Mouse (Mus musculus): Measurements from ENCODE around the gene Hspb1.

Gene Hspb1

DNA sequence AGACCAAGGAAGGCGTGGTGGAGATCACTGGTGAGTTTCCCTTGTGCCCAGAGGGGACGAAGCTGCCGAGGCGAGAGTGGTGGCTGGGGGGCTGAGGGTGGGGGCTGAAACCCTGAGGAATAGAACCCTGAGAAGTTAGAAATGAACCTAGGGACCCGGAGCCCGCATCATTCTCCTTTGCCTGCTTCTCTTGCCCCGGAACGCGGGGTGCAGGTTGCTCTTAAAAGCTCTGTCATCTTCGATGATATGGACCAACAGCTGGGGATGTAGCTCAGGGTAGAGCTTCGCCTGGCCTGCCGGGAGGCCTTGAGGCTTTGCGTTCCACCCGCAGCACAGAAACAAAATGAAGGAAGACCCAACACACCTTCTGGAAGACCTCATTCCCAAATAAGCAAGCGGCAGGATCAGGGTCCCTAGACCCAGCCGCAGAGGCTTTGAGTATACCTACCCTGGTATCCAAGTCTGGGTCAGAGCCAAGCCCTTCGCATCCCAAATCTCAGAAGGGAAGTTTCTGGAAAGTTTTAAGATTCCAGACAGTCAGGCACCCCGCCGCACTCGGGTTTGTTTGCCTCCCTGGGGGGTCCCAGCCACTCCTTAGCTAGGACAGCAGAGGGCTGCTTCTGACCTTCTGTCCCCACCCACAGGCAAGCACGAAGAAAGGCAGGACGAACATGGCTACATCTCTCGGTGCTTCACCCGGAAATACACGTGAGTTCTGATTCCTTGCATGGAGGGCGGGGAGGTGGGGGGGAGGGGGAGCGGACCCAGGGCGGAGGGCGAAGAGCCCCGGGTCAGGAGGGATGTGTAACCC is 891 bp downstream of the Hspb1 start:
- DNase-seq = no peak

DNA sequence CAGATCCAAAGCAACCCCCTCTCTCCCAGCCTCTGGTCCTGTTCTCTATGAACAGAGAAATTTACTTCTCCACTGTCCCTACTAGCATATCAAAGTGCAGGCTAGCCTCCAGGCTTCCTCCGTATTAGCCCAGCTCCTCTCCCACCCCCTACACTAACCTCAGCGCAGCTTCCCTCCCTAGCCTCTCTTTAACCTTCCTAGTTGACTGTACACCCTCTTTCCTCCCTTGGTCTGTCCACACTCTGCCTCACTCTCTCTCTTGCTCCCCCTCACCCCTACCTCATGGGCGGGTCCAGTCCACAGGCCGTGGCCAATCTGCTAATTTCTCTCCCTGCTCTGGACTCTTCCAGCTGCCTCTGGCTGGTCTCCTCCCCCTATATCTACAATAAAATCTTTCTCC is 2.6 kb downstream of the Hspb1 start:
- DNase-seq = no peak

DNA sequence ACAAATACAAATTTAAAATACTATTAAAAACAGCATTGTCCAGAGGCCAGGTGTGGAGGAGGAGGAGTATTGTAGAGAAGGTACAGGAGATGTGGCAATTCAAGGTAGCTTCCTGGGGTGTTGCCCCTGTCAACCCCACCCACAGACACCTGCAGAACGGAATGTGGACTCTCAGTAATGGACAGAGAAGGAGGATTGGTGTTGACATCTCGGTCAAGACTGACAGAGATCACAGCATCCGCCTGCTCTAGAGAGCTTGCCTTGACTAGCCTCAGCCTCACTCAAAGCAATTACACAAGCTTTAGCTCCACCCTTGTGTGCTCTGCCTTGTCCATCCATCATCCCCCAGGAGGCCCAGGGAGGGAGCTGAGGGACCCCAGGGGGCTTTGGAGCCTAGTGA is 3.2 kb downstream of the Hspb1 start:
- DNase-seq = no peak

DNA sequence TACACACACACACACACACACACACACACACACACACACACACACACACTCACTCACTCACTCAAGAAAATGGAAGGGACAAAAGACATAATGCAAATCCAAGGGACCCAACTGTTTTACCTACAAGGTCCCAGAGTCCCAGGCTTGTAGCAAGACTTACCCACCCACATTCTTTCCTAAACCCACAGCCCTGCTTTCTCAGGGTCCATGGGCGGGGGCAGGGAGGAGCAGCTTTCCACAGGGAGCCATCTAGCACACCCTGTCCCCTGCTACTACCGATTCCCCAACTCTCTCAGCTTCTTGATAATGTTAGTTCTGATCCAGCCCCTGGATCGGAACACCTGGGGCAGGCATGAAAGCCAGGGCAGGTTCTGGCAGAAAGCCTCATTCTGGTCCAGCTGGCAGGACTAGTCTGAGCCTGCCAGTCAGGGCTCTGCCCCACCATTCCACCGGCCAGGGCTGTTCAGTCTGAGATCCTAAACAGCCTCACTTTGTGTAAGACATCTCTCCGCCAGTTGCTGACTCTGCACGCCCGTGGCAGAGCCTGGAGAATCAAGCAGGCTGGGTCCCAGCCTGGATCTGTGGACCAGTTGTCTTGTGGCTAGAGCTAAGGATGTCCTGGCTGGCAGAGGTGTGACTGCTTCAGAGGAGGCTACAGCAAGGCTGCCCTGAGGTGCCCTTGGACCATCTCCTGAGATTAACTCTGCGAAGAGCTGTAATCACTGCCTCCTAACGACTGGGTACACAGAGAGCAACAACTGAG is 5.1 kb downstream of the Hspb1 start:
- no peak for DNase-seq

DNA sequence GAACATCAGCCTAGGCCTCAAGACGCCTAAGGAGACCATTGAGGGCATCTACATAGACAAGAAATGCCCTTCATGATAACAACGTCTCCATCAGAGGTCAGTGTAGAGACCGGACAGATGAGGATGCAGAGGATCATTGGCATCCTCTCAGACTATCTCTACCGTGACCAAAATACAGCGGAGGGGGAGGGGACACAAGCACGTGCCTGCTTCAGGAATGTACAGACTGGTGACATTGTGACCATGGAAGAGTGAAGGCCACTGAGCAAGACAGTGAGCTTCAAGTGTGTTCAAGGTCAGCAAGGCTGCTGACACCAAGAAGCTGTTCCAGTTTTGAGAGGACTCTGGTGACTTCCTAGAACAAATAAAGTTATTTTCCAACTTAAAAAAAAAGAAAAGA is 7.2 kb downstream of the Hspb1 start:
- no peak for DNase-seq

DNA sequence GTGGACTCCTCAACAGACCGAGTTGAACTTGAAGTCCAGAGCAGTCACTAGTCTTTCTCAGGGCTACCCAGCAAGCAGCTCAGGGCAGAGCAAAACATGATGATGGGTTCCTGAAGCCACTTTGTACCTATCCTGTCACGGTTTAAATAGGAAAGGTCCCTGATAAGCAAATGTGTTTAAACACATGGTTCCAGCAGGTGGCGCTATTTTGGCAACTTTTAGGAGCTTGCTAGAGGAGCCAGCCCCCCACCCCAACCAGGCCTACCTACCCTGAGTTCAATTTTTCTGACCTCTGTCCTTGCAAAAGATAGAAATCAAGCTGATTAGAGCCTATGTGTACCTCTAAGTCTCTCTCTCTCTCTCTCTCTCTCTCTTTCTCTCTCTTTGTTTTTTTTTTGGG is 10.3 kb downstream of the Hspb1 start:
- DNase-seq = peak; percentile 77

DNA sequence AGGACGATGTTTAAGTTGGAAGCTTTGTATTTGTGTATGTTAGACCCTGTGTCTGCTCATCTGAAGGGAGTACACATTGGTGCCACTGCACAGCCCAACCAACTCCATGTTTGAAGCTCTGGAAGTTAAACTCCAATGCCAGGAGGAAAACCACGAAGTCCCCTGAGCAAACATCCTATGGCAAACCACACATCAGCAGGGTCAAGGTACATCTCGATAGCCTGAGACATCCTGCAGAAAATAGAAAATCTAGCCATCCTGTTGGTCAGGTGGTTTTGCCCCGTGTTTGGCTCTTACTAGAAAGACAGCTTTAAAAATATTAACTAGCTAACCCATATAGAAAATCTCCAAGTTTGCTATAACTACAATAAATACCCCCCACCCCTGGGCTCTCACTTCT is 11.3 kb downstream of the Hspb1 start:
- DNase-seq = no peak

DNA sequence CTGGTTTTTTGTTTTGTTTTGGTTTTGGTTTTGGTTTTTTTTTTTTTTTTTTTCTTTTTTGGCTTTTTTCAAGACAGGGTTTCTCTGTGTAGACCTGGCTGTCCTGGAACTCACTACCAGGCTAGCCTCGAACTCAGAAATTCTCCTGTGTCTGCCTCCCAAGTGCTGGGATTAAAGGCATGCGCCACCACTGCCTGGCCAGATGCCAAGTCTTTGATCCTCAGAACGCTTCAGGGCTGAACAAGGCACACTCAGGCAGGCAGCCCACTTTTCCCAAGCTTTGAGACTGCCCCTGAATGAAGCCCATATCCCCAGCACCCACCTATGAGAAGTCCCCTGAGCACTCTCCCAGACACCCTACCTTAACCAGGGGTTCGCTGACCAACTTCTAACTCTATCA is 12.1 kb downstream of the Hspb1 start:
- DNase-seq = no peak

DNA sequence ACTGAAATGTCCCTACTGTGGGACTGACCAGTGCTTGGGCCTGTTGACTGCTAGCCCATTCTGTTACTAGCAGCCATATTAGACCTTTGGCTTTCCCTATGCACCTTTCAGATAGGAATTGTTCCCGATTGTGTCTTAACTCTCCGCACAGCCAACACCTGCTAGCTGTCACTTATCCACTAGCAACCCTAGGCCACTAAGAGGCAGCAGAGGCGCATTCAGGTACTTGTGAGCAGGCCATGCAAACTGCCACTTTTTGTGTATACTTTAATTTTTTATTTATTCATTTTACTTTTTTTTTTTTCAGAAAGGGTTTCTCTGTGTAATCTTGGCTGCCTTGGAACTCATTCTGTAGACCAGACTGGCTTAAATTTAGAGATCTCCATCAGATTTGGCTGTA is 13.0 kb downstream of the Hspb1 start:
- no peak for DNase-seq

DNA sequence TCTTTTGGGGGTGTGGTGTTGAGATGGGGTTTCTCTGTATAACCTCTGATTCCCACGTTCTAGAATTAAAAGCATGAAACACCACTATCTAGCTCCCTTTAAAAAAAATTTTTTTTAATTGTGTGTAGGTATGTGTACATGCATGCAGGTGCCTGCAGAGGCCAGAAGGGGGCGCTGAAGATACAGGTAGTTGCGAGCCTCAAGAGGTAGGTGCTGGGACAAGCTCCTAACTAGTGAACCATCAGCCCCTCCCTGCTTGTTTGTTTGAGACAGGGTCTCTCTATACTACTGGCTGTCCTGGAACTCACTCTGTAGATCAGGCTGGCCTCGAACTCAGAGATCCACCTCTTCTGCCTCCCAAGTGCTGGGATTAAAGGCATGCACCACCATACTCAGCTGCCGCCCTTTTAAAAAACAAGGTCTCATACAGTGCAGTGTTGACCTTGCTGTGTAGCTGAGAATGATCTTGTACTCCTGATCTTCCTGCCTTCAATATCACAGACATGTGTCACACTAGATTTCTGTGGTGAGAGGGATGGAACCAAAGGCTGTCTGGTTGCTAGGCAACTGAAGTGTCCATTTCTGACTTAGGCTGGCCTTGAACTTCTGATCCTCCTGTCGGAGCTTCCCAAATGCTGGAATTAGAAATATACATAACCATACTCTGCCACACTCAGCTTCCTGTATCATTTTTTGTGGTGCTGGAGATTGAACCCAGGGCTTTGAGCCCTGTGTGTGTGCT is 13.8 kb downstream of the Hspb1 start:
- no peak for DNase-seq

DNA sequence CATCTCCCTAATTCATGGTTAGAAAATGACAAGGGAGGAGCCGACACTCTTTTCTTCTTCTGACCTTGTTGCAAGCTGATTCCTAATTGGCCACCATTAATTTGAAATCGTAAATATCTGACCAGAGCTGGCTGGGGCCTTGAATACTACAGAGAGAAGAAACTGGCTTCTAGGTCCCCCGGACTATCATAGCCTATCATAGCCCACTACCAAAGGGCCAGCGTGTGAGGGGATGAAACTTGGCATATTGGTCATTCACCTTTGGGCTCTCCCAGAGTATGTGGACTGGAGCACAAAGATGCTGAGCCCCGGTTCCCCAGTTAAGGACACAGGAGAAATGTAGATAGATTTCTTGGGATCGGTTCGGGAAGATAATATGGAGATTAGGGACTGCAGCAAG is 15.3 kb downstream of the Hspb1 start:
- DNase-seq = no peak

DNA sequence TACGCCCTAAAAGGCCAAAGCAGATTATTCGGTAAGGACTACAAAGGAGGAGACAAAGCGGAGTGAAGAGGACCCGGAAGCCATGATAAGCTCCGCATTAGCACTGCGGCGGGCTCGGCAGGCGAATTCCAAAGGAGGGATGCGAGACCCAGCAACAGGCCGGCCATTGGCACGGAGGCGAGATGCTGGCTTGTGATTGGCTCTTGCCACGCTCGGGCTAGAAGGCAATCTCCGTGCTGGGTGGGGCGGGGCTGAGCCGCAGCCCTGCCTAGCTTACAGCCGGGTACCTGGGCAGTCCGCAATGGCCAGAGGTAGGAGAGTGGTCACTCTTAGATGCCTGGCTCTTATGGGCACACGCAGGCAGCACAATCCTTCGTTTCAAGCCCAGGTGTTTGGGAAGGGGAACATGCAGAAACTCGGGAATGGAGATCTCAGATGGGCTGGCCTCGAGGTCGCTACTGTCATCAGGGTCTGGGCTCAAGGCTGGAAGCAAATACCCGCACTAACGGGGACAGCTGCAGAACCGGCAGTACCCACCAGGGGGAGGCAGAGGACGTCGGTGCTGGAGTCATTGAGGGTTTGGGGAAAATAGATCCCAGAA is 15.9 kb downstream of the Hspb1 start:
- DNase-seq = peak; percentile 95

DNA sequence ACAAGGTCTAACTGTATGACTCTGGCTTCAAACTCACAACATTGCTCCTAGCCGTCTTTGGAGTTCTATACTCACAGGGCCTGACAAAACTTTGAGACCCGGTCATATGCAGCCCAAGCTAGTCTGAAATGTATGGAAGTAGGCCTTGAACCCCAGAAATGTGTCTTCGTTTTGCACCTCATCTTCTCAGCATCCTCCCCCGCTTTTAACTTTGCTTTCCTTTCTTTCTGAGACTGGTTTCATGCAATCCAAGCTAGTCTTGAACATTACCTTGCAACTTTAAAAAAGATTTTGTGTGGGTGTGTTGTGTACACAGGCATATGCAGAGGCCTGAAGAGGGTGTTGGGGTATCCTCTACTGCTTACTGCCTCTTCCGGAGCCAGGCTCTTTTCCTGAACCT is 16.5 kb downstream of the Hspb1 start:
- no peak for DNase-seq

DNA sequence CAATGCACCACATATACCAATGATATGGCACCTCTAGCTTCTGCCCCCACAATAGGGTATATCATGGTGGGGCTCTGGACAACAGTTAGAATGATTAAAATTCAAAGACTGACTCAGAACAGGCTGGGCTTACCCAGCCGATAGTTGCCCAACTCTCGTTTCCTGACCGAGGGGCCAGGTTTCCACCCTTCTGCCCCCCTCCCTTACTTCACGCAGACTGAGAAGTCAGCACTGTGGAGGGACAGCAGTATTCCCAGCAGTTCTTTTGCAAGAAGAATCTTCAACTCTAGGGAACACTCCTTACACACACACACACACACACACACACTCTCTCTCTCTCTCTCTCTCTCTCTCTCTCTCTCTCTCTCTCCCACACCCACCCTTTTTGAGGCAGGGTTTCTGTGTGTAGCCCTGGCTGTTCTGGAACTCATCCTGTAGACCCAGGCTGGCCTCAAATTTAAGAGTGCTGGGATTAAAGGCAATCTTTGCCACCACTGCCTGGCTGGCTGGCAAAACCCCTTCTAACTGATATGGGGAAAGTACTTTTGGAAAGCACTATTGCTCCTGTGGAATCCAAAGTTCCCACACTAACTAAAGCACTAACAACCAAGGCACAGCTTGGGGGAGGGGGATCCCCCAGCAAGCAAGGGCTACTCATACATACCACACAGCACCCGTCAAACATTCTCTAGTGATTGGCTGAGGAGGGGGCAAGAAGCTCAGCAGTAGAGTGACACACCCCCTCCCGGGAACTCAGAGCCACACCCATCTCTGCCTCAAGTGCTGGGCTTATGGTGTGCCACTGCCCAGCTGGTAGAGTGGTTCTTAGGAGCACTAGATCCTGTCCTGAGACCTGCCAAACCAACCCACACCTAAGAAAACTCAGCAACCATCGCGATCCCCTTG is 17.9 kb downstream of the Hspb1 start:
- no peak for DNase-seq

DNA sequence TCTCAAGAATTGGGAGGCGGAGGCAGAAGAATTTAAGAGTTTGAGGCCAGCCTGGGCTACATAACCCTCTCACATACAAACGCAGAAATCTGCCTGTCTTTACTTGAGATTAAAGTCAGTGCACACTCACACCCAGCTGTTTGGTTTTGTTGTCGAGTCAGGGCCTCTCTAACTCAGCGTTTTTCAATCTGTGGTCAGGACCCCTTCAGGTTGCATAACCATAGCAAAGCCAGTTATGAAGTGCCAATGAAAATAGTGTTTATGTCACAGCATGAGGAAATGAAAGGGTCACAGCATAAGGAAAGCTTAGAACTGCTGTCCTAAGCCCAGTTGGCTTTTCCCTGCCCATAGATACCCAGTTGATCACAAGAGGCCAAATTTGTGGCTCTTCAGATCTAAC is 19.1 kb downstream of the Hspb1 start:
- no peak for DNase-seq

DNA sequence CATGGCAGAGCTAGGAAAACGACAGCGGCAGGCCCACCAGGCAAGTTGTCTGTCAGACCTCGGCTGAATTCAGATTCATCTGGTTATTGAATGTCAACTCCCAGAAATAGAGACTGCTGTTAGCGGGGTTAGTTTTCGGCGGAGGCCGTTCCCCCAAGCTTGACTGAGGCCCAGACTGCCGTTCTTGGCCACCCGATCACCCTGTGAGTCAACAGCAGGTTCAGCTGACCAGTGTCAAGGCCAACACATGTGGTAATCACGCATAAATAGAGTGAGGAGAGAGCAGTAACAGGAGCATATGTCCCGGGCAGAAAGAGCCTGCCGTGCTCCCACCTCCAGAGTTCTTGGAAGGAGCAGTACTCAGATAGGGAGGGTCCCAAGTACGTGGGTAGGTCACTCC is 19.5 kb downstream of the Hspb1 start:
- no peak for DNase-seq

DNA sequence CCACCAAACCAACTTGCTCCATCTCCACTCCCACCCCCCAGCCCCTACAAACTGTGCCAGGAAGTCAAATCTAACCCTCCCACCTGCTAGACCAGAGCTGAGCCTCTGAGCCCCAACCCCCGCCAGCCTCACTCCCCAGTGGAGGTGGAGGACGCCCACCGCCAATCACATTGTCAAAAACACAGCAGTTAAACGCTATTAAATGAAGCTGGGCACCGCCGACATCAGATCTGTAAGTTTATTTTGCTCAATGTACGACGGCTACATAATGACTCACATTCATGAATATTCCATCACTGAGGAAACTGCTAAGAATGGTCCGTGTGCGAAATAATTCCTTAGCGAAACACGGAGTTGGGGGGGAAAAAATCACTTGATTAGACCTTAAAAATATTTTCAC is 20.5 kb downstream of the Hspb1 start:
- DNase-seq = no peak

DNA sequence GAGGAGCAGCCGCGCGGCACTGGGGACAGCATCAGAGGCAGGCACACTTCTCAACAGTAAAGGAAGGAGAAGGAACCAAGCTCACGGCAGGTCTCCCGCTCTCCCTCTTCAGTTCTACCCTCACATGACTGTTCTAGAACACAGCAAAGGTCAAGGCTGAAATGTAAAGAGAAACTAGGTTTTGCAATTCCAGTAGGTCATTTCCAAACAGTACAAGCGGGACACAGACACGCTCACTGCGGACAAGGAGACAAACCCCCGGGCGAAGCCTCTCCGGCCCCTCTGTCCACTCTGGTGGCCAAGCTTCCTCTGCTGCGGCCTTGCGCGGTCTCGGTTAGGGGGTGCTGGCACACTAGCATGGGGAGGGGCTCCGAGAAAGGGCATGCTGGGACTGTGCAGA is 21.3 kb downstream of the Hspb1 start:
- DNase-seq = no peak

DNA sequence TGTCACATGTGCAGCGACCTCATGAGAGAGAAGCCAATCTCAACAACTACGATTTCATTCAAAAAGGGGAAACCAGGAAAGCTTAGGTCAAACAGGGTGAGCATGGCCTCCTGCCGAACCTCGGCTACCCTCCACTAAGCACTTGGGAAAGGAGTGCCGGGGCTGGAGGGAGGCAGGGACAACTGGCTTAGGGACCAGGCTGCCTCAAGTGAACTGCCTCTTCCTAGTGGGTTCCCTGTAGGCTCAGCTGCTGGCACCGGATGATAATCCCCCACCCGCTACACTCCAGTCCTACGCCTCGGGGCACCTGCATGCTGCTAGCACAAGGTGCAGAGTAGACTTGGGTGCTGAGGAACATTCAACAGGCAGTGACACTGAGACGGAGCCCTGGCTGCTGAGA is 21.9 kb downstream of the Hspb1 start:
- DNase-seq = no peak

DNA sequence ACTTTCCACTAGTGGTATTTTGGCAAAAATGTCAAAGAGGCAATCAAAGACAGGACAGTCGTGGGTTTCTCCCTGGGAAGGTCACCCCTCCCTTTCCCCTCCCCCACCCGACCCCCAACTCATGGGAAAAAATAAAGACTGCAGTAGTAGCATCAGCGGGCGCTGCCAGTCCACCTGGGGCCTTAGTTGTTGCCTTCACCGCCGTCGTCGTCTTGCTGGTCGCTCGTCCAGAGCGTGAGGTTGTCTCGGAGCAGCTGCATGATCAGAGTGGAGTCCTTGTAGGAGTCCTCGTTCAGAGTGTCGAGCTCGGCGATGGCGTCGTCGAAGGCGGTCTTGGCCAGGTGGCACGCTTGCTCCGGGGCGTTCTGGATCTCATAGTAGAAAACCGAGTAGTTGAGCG is 23.1 kb downstream of the Hspb1 start:
- no peak for DNase-seq

DNA sequence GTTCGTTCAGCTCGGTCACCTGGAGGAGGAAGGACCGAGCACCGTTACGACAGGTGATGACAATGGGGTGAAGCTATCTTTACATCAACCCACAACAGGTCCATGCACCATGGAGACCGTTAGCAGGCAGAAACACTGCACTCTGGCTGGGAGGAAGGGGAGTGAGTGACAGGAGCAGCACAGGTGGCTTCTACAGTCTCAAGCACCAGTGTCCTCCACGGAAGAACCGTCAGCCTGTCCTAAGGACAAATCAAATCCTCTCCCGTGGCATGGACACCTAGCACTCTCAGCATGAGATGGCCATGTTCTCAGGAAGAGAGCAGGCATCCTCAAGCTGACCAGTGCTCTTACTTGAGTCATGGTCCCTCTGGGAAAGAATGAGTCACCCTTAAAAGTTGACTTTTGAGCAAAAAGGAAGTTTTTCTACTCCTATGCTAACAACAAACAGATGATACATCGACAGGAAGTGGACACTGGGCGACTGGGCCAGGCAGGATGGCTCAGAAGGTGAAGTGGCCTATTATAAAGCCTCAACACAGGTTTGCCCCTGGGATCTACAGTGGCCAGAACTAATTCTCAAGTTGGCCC is 24.0 kb downstream of the Hspb1 start:
- no peak for DNase-seq

DNA sequence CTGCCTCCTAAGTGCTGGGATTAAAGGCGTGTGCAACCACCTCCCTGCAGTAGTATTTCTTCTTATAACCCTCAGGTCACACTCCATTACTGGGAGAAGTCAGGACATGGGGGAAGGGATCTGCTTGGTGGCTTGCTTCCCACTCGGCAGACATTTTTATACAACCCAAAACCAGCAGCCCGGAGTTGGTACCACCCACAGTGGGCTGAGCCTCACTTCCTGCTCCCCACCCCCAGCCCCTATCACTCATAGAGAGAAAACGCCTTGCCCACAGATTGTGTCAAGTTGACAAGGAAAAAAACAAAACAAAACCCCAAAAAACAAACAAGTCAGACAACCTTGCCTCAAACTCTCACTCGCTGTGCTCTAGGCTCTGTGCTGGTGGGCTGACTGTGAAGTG is 25.5 kb downstream of the Hspb1 start:
- no peak for DNase-seq
